Mouse (Mus musculus): ENCODE results near the gene Eef1akmt2. TPM values are rescaled to one million over a fixed set of nuclear protein-coding genes. Genes with fewer than 3 reads are reported as not detected.
A peak's percentile ranks its signal among the peaks of the same experiment; 100 is the strongest.

Eef1akmt2 gene
- total RNA-seq (2021), result 10 to 100 TPM; 30.8 to 36.3 TPM
- long read RNA-seq, experiment 1, transcript Eef1akmt2-206 (3 exons, 811 nt), result minor isoform, 6 of 29 reads
- long read RNA-seq, experiment 1, transcript Eef1akmt2-201 (6 exons, 1,107 nt), result major isoform, 9 of 29 reads
- long read RNA-seq, experiment 1, partial matches to known transcripts, result 1 of 29 reads
- long read RNA-seq, experiment 1, other reads (novel, unspliced or antisense), result 13 of 29 reads
- long read RNA-seq, experiment 2, transcript Eef1akmt2-201 (6 exons, 1,107 nt), result major isoform, 24 of 47 reads
- long read RNA-seq, experiment 2, partial matches to known transcripts, result 3 of 47 reads
- long read RNA-seq, experiment 2, other reads (novel, unspliced or antisense), result 15 of 47 reads

- peak; percentile 82 to 86 for DNase-seq (ENCODE audit: low spot score in 2 of 2)
Observed at GRCm38 (mm10) chr7:132852173-132852844, at the start of gene Eef1akmt2. Gene Eef1akmt2, minus strand, starts transcription at chr7:132852673.

GRCm38 (mm10) chr7:132900826-132901531 is 48.5 kb upstream of the Eef1akmt2 start:
- no peak for DNase-seq (ENCODE audit: low spot score in 2 of 2)

GRCm38 (mm10) chr7:132898234-132898633 is 45.8 kb upstream of the Eef1akmt2 start:
- DNase-seq (ENCODE audit: low spot score in 2 of 2), result no peak

GRCm38 (mm10) chr7:132897258-132897657 is 44.8 kb upstream of the Eef1akmt2 start:
- DNase-seq (ENCODE audit: low spot score in 2 of 2), result no peak

GRCm38 (mm10) chr7:132896206-132896815 is 43.8 kb upstream of the Eef1akmt2 start:
- no peak for DNase-seq (ENCODE audit: low spot score in 2 of 2)

- peak in 1 of 2 experiments; percentile 41 for DNase-seq (ENCODE audit: low spot score in 2 of 2)
Observed at GRCm38 (mm10) chr7:132894841-132895555, 42.5 kb upstream of the Eef1akmt2 start.

GRCm38 (mm10) chr7:132893336-132893735 is 40.9 kb upstream of the Eef1akmt2 start:
- no peak for DNase-seq (ENCODE audit: low spot score in 2 of 2)

- no peak for DNase-seq (ENCODE audit: low spot score in 2 of 2)
Observed at GRCm38 (mm10) chr7:132892806-132893205, 40.3 kb upstream of the Eef1akmt2 start.

GRCm38 (mm10) chr7:132892311-132892661 is 39.8 kb upstream of the Eef1akmt2 start:
- no peak for DNase-seq (ENCODE audit: low spot score in 2 of 2)

GRCm38 (mm10) chr7:132891561-132892310 is 39.3 kb upstream of the Eef1akmt2 start:
- DNase-seq (ENCODE audit: low spot score in 2 of 2), result no peak

- no peak for DNase-seq (ENCODE audit: low spot score in 2 of 2)
Observed at GRCm38 (mm10) chr7:132890201-132890600, 37.7 kb upstream of the Eef1akmt2 start.

- no peak for DNase-seq (ENCODE audit: low spot score in 2 of 2)
Observed at GRCm38 (mm10) chr7:132889691-132890090, 37.2 kb upstream of the Eef1akmt2 start.

GRCm38 (mm10) chr7:132888518-132889249 is 36.2 kb upstream of the Eef1akmt2 start:
- no peak for DNase-seq (ENCODE audit: low spot score in 2 of 2)

GRCm38 (mm10) chr7:132888052-132888451 is 35.6 kb upstream of the Eef1akmt2 start:
- no peak for DNase-seq (ENCODE audit: low spot score in 2 of 2)

- no peak for DNase-seq (ENCODE audit: low spot score in 2 of 2)
Observed at GRCm38 (mm10) chr7:132887019-132887804, 34.7 kb upstream of the Eef1akmt2 start.

- DNase-seq (ENCODE audit: low spot score in 2 of 2), result peak in 1 of 2 experiments; percentile 34
Observed at GRCm38 (mm10) chr7:132884031-132884430, 31.6 kb upstream of the Eef1akmt2 start.

GRCm38 (mm10) chr7:132882343-132882742 is 29.9 kb upstream of the Eef1akmt2 start:
- DNase-seq (ENCODE audit: low spot score in 2 of 2), result no peak

- no peak for DNase-seq (ENCODE audit: low spot score in 2 of 2)
Observed at GRCm38 (mm10) chr7:132880276-132880675, 27.8 kb upstream of the Eef1akmt2 start.

All from layer of hippocampus, postnatal 14 days (tissue).